Mouse (Mus musculus) left cerebral cortex, adult 6 months (tissue): ENCODE measurements around the gene Traf3ip2. TPM values are rescaled to one million over a fixed set of nuclear protein-coding genes. Genes with fewer than 3 reads are reported as not detected.

Experiments
- long read RNA-seq, 2 experiments: library from polyadenylated mRNA; unstranded; transcript quantifications; one replicate each; pipeline ENCODE4 v2.0.0; 2019 to 2020
- polyA plus RNA-seq: library from polyadenylated mRNA; unstranded; fragments of <200 nt; fragmentation: Nextera tagmentation; gene quantifications from 2 replicates; pipeline ENCODE4 v1.2.3, GENCODE M21; 2021

Gene Traf3ip2
- 1.1 and 1.3 TPM in 2 replicates for polyA plus RNA-seq
- long read RNA-seq, experiment 1, partial matches to known transcripts, result 1 of 5 reads
- long read RNA-seq, experiment 1, other reads (novel, unspliced or antisense), result 2 of 5 reads
- long read RNA-seq, experiment 2, partial matches to known transcripts, result 0 of 1 reads
- long read RNA-seq, experiment 2, other reads (novel, unspliced or antisense), result 1 of 1 reads

GRCm38 (mm10) chr10:39612633-39612988, at the start of gene Traf3ip2:
Traf3ip2 (plus strand) TSS chr10:39612934.

Other genes with a start within 250 kb of the Traf3ip2 start
- gene Fyn, start 244.1 kb upstream of the Traf3ip2 start, polyA plus RNA-seq, result 22.8 and 28.7 TPM in 2 replicates
- 2.7 and 2.9 TPM in 2 replicates for gene Rev3l, start 119.2 kb downstream of the Traf3ip2 start, polyA plus RNA-seq